9 mouse cellular contexts compared by ENCODE assay signal in the genomic region with DNA sequence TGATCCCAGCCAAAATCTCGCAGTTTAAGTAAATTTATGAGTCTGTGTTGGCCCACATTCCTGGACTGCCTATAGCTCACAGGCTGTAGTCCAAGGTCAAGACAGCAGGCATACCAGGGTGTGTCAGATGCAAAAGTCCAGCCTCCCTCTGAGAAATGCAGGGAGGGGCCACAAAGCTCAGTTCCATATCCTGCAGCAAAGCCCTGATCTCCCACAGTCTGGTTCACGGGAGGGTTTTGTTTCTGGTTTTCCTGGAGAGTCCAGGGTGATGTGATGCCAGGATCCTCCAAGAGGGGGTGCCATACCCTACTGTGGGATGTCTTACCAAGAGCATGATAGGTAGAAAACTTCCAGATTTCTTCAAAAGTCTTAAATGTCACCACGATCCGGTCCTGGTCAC. TPM values are rescaled to one million over a fixed set of nuclear protein-coding genes. Genes with fewer than 3 reads are reported as not detected.
A peak's percentile ranks its signal among the peaks of the same experiment; 100 is the strongest.
DNase-seq lines count a peak whose midpoint lies in the region; ATAC-seq and TF ChIP-seq lines count a peak whose summit lies in the region.
"Had no signal": no experiment of that assay in that cellular context is flagged by ENCODE, and none has a peak within 500 bp of the region (broad histone marks: within the 10 kb centered on the region; RNA-seq: fewer than 3 reads in every experiment).

No protein-coding gene starts in this region.

- in situ Hi-C loops in CH12.LX (cut with MboI; ENCODE audit: low pct_ligation_motif_present, low pct_unique_long_range_greater_than_20kb, low sequenced_read_pairs), result no loop called here

- peak; percentile 57 for TF ChIP-seq CTCF in heart, postnatal 0 days (IDR thresholded peaks at IDR 0.05; ENCODE audit: low read depth)
- TF ChIP-seq CTCF in CH12.LX (conservative IDR thresholded peaks at IDR 0.05 in 1 of 2, IDR thresholded peaks at IDR 0.05 in 1 of 2; ENCODE audit: low read depth in 2 of 2, low read length in 2 of 2), result peak; percentile 52 to 66; a peak in 3 of 4 replicates
- TF ChIP-seq CTCF in midbrain, postnatal 0 days (IDR thresholded peaks at IDR 0.05), result peak; percentile 60

- peak; percentile 42 for DNase-seq in heart, postnatal 0 days (ENCODE audit: low spot score)
- no peak for DNase-seq in heart, postnatal 25 days (ENCODE audit: low spot score)
- DNase-seq in CH12.LX (ENCODE audit: extremely low read depth), result peak; percentile 18
- peak; percentile 79 for DNase-seq in adrenal gland, postnatal 10 days
- DNase-seq in heart, postnatal 4 days, result peak; percentile 76
- DNase-seq in layer of hippocampus, postnatal 10 days (ENCODE audit: low spot score in 2 of 2), result peak; percentile 56 to 57
- no peak for DNase-seq in midbrain, postnatal 0 days (ENCODE audit: low spot score)

- no peaks in the 10 kb centered on the region for H3K27me3 ChIP-seq in heart, postnatal 0 days (ENCODE audit: control insufficient read depth, insufficient read depth, low read length)
- no peaks in the 10 kb centered on the region for H3K27me3 ChIP-seq in CH12.LX (replicated peaks)
- no peaks in the 10 kb centered on the region for H3K27me3 ChIP-seq in midbrain, postnatal 0 days (ENCODE audit: insufficient read depth, low read length)

- no peak for TF ChIP-seq POLR2A in CH12.LX (IDR thresholded peaks at IDR 0.05; ENCODE audit: low read depth, low read length)

- peak; percentile 19; the same call in 1 of the 2 replicates for ATAC-seq in heart, postnatal 0 days (ENCODE audit: insufficient read depth, low read depth)
- no peak for ATAC-seq in midbrain, postnatal 0 days (ENCODE audit: low FRiP score)
- no peak for ATAC-seq in erythroblast, adult 5-6 weeks (replicated peaks; ENCODE audit: low FRiP score, poor library complexity, severe bottlenecking)

- H3K9me3 ChIP-seq in heart, postnatal 0 days (replicated peaks; ENCODE audit: control insufficient read depth, low read length), result no peaks in the 10 kb centered on the region
- H3K9me3 ChIP-seq in CH12.LX (replicated peaks; ENCODE audit: low read length), result no peaks in the 10 kb centered on the region
- no peaks in the 10 kb centered on the region for H3K9me3 ChIP-seq in midbrain, postnatal 0 days (ENCODE audit: low read length)
- H3K9me3 ChIP-seq: heart, embryonic 13.5 days had no signal

- WGBS in heart, postnatal 0 days, result 35% methylated on average over 4 of the region's 4 CpGs
- WGBS in midbrain, postnatal 0 days, result 62% methylated on average over 4 of the region's 4 CpGs

- no peaks in the 10 kb centered on the region for H3K79me2 ChIP-seq in CH12.LX (replicated peaks; ENCODE audit: control insufficient read depth, extremely low read depth, insufficient read depth, poor library complexity, severe bottlenecking)

- H3K4me1 ChIP-seq in heart, postnatal 0 days (ENCODE audit: control insufficient read depth, insufficient read depth), result peaks cover 14% of the 10 kb centered on the region
- H3K4me1 ChIP-seq in CH12.LX (ENCODE audit: control insufficient read depth in 1 of 2, insufficient read depth in 2 of 2), result peaks cover 1 to 33% of the 10 kb centered on the region in 2 experiments
- H3K4me1 ChIP-seq in midbrain, postnatal 0 days (ENCODE audit: insufficient read depth, low read length), result no peaks in the 10 kb centered on the region

- H3K36me3 ChIP-seq in heart, postnatal 0 days (replicated peaks; ENCODE audit: control insufficient read depth, insufficient read depth, low read length), result peaks cover 8% of the 10 kb centered on the region; the same call in 1 of the 2 replicates
- peaks cover 0 to 41% of the 10 kb centered on the region in 2 experiments for H3K36me3 ChIP-seq in CH12.LX (replicated peaks in 1 of 2; ENCODE audit: control insufficient read depth in 1 of 2, insufficient read depth in 1 of 2, low read length in 1 of 2)
- no peaks in the 10 kb centered on the region for H3K36me3 ChIP-seq in midbrain, postnatal 0 days (ENCODE audit: insufficient read depth, low read length)

- no peak overlapping the region for H3K4me2 ChIP-seq in heart, postnatal 0 days (ENCODE audit: low read depth, low read length)
- H3K4me2 ChIP-seq in CH12.LX (ENCODE audit: insufficient read depth, low read depth, poor library complexity, severe bottlenecking), result no peak overlapping the region
- H3K4me2 ChIP-seq in midbrain, postnatal 0 days (ENCODE audit: low read depth, low read length, poor library complexity, severe bottlenecking), result no peak overlapping the region
- H3K4me2 ChIP-seq: heart, embryonic 13.5 days had no signal

- dilution Hi-C loops in CH12.LX (cut with MboI; ENCODE audit: extremely low pct_ligation_motif_present, extremely low pct_unique_long_range_greater_than_20kb, low sequenced_read_pairs), result no loop called here

- no peak overlapping the region for H3K4me3 ChIP-seq in heart, postnatal 0 days (ENCODE audit: low read depth, low read length)
- H3K4me3 ChIP-seq in CH12.LX (replicated peaks in 1 of 3; ENCODE audit: low read depth in 2 of 3, low read length in 2 of 3, poor library complexity in 1 of 3), result no peak overlapping the region
- H3K4me3 ChIP-seq in midbrain, postnatal 0 days (ENCODE audit: low read depth, low read length), result no peak overlapping the region
- H3K4me3 ChIP-seq: heart, embryonic 13.5 days had no signal

- peak; percentile 54 for TF ChIP-seq RAD21 in CH12.LX (IDR thresholded peaks at IDR 0.05; ENCODE audit: low read depth, low read length)

- no peak overlapping the region for H3K9ac ChIP-seq in heart, postnatal 0 days (replicated peaks; ENCODE audit: low read depth, low read length)
- no peak overlapping the region for H3K9ac ChIP-seq in CH12.LX (ENCODE audit: insufficient read depth, low read depth)
- no peak overlapping the region for H3K9ac ChIP-seq in midbrain, postnatal 0 days (replicated peaks; ENCODE audit: low read length, poor library complexity, severe bottlenecking)
- H3K9ac ChIP-seq: heart, embryonic 13.5 days had no signal

- H3K27ac ChIP-seq in heart, postnatal 0 days (ENCODE audit: low read depth), result no peak overlapping the region
- H3K27ac ChIP-seq in CH12.LX (ENCODE audit: insufficient read depth, low read depth), result no peak overlapping the region
- no peak overlapping the region for H3K27ac ChIP-seq in midbrain, postnatal 0 days (ENCODE audit: low read depth, low read length)
- H3K27ac ChIP-seq: heart, embryonic 13.5 days had no signal

- intact Hi-C loops in heart, postnatal 25 days (cut with DNase I), result no loop called here

- TF ChIP-seq EP300 in heart, postnatal 0 days (IDR thresholded peaks at IDR 0.05; ENCODE audit: low read depth), result no peak
- TF ChIP-seq EP300 in CH12.LX (IDR thresholded peaks at IDR 0.05; ENCODE audit: low read length), result no peak

TF ChIP-seq in CH12.LX, 34 proteins besides CTCF, POLR2A, EP300 and RAD21:
- TF ChIP-seq MAX (IDR thresholded peaks at IDR 0.05; ENCODE audit: low read length) (no peak), SMC3 (IDR thresholded peaks at IDR 0.05; ENCODE audit: low read depth, low read length) (peak; percentile 61)

RNA-seq across cellular contexts. Expression of a gene that starts 21.8 kb away (rescaled TPM):
- total RNA-seq in heart, postnatal 0 days (2014; rRNA removed; ENCODE audit: low replicate concordance), result 11.4 and 15.2 TPM in 2 replicates
- polyA plus RNA-seq in heart, postnatal 0 days (2015; fragmentation: Nextera tagmentation; extraction: Ambion mirVana), result 6.8 and 9.4 TPM in 2 replicates
- total RNA-seq in heart, postnatal 25 days (2021), result 10 to 100 TPM in 1 of 2 experiments, 1 to 10 TPM in 1; 9.7 to 10.5 TPM
- total RNA-seq in CH12.LX (2012; rRNA removed), result 0.85 and 0.97 TPM in 2 replicates
- 1.2 and 1.4 TPM in 2 replicates for total RNA-seq in CH12.LX (2014; rRNA removed)
- 2.3 and 3.5 TPM in 2 replicates for polyA plus RNA-seq in CH12.LX (2012; ENCODE audit: insufficient read length, low read depth)
- total RNA-seq in adrenal gland, postnatal 10 days (2021), result 10 to 100 TPM in 1 of 2 experiments, 1 to 10 TPM in 1; 9.5 to 17.6 TPM
- 10 to 100 TPM; 12.9 to 16.2 TPM for total RNA-seq in heart, postnatal 4 days (2021)
- 1 to 10 TPM; 2.5 TPM for total RNA-seq in layer of hippocampus, postnatal 10 days (2021)
- total RNA-seq in midbrain, postnatal 0 days (2014; rRNA removed), result 1.9 and 3.6 TPM in 2 replicates
- 1.8 TPM in 2 replicates for polyA plus RNA-seq in midbrain, postnatal 0 days (2015; fragmentation: Nextera tagmentation; extraction: Ambion mirVana)
- total RNA-seq in erythroblast, adult 5-6 weeks (2015; ENCODE audit: low replicate concordance), result 0.63 and 1.3 TPM in 2 replicates
- 1.8 and 2.2 TPM in 2 replicates for total RNA-seq in erythroblast, adult 5-6 weeks (2017; ENCODE audit: low replicate concordance)

RNA-seq across cellular contexts. Expression of a gene that starts 38.4 kb away (rescaled TPM):
- 43.3 and 49.5 TPM in 2 replicates for total RNA-seq in heart, postnatal 0 days (2014; rRNA removed; ENCODE audit: low replicate concordance)
- 17.2 and 19.2 TPM in 2 replicates for polyA plus RNA-seq in heart, postnatal 0 days (2015; fragmentation: Nextera tagmentation; extraction: Ambion mirVana)
- 100 to 1,000 TPM; 116 to 131 TPM for total RNA-seq in heart, postnatal 25 days (2021)
- total RNA-seq in CH12.LX (2012; rRNA removed), result not detected in 2 replicates
- total RNA-seq in CH12.LX (2014; rRNA removed), result not detected in 2 replicates
- not detected in 2 replicates for polyA plus RNA-seq in CH12.LX (2012; ENCODE audit: insufficient read length, low read depth)
- total RNA-seq in adrenal gland, postnatal 10 days (2021), result 10 to 100 TPM; 51.0 to 61.0 TPM
- 10 to 100 TPM; 23.3 to 30.8 TPM for total RNA-seq in heart, postnatal 4 days (2021)
- total RNA-seq in layer of hippocampus, postnatal 10 days (2021), result 10 to 100 TPM; 15.4 to 18.2 TPM
- 19.9 and 26.3 TPM in 2 replicates for total RNA-seq in midbrain, postnatal 0 days (2014; rRNA removed)
- 20.9 and 22.0 TPM in 2 replicates for polyA plus RNA-seq in midbrain, postnatal 0 days (2015; fragmentation: Nextera tagmentation; extraction: Ambion mirVana)
- total RNA-seq in erythroblast, adult 5-6 weeks (2015; ENCODE audit: low replicate concordance), result not detected in 2 replicates
- not detected in 2 replicates for total RNA-seq in erythroblast, adult 5-6 weeks (2017; ENCODE audit: low replicate concordance)

RNA-seq across cellular contexts. Expression of a gene that starts 39.7 kb away (rescaled TPM):
- 10.9 and 22.1 TPM in 2 replicates for total RNA-seq in heart, postnatal 0 days (2014; rRNA removed; ENCODE audit: low replicate concordance)
- 8.3 and 8.8 TPM in 2 replicates for polyA plus RNA-seq in heart, postnatal 0 days (2015; fragmentation: Nextera tagmentation; extraction: Ambion mirVana)
- 10 to 100 TPM; 14.9 to 16.0 TPM for total RNA-seq in heart, postnatal 25 days (2021)
- 3.7 and 11.0 TPM in 2 replicates for total RNA-seq in CH12.LX (2012; rRNA removed)
- 4.7 and 12.2 TPM in 2 replicates for total RNA-seq in CH12.LX (2014; rRNA removed)
- polyA plus RNA-seq in CH12.LX (2012; ENCODE audit: insufficient read length, low read depth), result 2.6 and 4.4 TPM in 2 replicates
- 1 to 10 TPM; 4.0 to 8.9 TPM for total RNA-seq in adrenal gland, postnatal 10 days (2021)
- 10 to 100 TPM; 10.8 to 11.7 TPM for total RNA-seq in heart, postnatal 4 days (2021)
- total RNA-seq in layer of hippocampus, postnatal 10 days (2021), result 10 to 100 TPM; 66.2 to 73.0 TPM
- total RNA-seq in midbrain, postnatal 0 days (2014; rRNA removed), result 44.9 and 51.4 TPM in 2 replicates
- polyA plus RNA-seq in midbrain, postnatal 0 days (2015; fragmentation: Nextera tagmentation; extraction: Ambion mirVana), result 31.7 and 32.2 TPM in 2 replicates
- total RNA-seq in erythroblast, adult 5-6 weeks (2015; ENCODE audit: low replicate concordance), result not detected in 2 replicates
- not detected in 2 replicates for total RNA-seq in erythroblast, adult 5-6 weeks (2017; ENCODE audit: low replicate concordance)

Comparison
In these comparisons a context has a peak if more than half of its experiments do, and no peak if none do; other contexts are left out.
1. DNase-seq: peak in heart, postnatal 0 days (single experiment), CH12.LX (single experiment), adrenal gland, postnatal 10 days (single experiment), heart, postnatal 4 days (single experiment) and layer of hippocampus, postnatal 10 days (2 of 2); none in heart, postnatal 25 days (single experiment) and midbrain, postnatal 0 days (single experiment).
2. RNA of a gene that starts 38.4 kb away (total RNA-seq): 116 to 131 TPM in heart, postnatal 25 days, 51.0 to 61.0 TPM in adrenal gland, postnatal 10 days, 43.3 to 49.5 TPM in heart, postnatal 0 days, 23.3 to 30.8 TPM in heart, postnatal 4 days, 19.9 to 26.3 TPM in midbrain, postnatal 0 days and 15.4 to 18.2 TPM in layer of hippocampus, postnatal 10 days; not detected in CH12.LX and not detected in erythroblast, adult 5-6 weeks; every median in the first group is over 10 times any median in the second.
3. RNA of a gene that starts 39.7 kb away (total RNA-seq): 66.2 to 73.0 TPM in layer of hippocampus, postnatal 10 days, 44.9 to 51.4 TPM in midbrain, postnatal 0 days, 10.9 to 22.1 TPM in heart, postnatal 0 days, 14.9 to 16.0 TPM in heart, postnatal 25 days, 3.7 to 12.2 TPM in CH12.LX, 10.8 to 11.7 TPM in heart, postnatal 4 days and 4.0 to 8.9 TPM in adrenal gland, postnatal 10 days; not detected in erythroblast, adult 5-6 weeks; every median in the first group is over 4 times any median in the second.
4. Peak in every context shown above with its lines, with median percentiles within 50 percentile points of each other: CTCF ChIP-seq.